Mouse (Mus musculus) kidney, adult 11 months (tissue): ENCODE results near the gene Zfp346.

Experiments used
- DNase-seq: peaks from one replicate; pipeline ENCODE4 v3.0.0; 2022

Gene Zfp346

DNA sequence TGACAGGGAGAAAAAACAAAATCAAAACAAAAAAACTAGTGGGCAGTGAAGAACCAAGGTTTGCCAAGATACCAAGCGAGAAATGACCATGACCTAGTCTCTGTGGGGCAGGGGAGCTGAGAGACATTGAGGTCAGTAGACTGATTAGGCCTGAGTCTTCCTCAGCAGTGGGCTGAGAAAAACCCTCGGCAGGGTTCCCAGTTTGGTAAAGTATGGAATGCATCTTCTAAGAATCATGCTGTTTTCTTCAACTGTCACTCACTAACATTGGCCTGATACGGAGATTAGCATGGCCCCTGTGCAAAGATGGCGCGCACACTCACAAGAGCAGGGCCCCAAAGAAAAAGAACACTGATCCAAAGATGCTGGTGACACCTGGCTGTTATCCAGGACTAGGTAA lies 48.8 kb downstream of the Zfp346 start:
- no peak for DNase-seq

- no peak for DNase-seq
These were observed 57.3 kb downstream of the Zfp346 start for GRCm38 (mm10) chr13:55162365-55162764.

- no peak for DNase-seq
These were observed 58.4 kb downstream of the Zfp346 start for GRCm38 (mm10) chr13:55163553-55163952.

DNA sequence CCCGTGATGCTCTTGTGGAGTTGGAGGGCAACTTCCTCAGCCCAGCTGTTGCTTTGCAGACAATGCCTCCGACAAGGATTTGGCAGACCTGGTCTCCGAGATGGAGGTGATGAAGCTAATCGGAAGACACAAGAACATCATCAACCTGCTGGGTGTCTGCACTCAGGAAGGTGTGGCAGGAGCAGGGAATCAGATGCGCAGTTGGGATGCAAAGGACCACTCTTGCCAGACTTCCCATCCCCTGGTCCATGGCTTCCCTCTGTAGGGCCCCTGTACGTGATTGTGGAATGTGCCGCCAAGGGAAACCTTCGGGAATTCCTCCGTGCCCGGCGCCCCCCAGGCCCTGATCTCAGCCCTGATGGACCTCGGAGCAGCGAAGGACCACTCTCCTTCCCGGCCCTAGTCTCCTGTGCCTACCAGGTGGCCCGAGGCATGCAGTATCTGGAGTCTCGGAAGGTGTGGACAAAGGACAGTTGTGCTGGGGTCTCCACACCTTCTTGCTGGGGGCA lies 60.8 kb downstream of the Zfp346 start:
- no peak for DNase-seq

DNA sequence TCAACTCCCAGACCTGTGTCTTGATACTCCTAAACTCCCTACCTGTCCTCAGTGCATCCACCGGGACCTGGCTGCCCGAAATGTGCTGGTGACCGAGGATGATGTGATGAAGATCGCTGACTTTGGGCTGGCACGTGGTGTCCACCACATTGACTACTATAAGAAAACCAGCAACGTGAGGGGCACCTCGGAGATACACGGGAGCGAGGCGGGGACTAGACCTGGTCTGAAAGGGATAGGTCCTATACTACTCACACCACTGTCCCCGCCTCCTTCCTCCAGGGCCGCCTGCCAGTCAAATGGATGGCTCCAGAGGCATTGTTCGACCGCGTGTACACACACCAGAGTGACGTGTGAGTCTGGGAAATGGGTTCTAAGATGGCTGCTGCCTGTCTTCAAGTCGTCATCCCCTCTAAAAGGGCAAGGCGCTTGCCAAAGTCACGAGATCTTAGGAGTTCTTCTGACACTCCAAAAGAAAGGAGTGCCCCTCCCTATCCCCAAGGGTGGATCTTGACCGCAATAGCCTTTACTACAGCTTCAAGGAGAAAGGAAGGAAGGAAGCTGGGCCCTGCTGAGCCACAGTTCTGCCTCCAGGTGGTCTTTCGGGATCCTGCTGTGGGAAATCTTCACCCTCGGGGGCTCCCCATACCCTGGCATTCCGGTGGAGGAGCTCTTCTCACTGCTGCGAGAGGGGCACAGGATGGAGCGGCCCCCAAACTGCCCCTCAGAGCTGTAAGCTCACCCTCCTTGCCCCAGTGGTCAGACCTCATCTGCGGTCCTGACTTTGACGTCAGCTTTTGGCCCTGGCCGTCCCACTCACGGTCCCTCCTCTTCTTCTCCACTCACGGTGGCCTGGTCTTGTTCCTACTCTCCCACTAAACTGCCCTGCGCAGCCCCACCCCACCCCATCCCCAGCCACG lies 62.0 kb downstream of the Zfp346 start:
- no peak for DNase-seq

DNA sequence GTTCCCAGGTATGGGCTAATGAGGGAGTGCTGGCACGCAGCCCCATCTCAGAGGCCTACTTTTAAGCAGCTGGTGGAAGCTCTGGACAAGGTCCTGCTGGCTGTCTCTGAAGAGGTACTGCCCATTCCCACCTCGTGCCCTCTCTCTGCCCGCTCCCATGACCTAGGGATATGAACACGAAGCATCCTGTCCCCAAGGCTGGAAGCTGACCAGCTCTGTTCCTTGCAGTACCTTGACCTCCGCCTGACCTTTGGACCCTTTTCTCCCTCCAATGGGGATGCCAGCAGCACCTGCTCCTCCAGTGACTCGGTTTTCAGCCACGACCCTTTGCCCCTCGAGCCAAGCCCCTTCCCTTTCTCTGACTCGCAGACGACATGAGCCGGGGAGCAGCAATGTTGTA lies 62.7 kb downstream of the Zfp346 start:
- peak; percentile 70 for DNase-seq

DNA sequence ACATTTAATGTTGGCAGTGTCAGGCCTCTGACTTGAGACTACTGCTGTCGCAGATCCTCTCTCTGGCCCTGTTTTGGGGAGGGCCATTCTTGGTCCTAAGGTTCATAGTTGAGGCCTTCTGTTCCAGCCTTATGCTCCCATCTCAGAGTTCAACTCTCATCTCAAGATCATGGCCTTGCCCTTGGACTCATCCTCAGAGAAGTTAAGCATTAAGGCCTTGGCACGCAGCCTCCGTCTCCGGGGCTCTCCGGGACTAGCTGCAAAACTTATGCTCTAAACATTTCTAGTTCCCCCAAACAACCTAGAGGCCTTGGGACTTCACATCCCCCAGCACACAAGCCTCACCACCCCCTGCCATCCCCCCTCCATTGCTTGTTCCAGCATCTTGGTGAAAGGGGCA lies 63.1 kb downstream of the Zfp346 start:
- DNase-seq: peak; percentile 69

DNA sequence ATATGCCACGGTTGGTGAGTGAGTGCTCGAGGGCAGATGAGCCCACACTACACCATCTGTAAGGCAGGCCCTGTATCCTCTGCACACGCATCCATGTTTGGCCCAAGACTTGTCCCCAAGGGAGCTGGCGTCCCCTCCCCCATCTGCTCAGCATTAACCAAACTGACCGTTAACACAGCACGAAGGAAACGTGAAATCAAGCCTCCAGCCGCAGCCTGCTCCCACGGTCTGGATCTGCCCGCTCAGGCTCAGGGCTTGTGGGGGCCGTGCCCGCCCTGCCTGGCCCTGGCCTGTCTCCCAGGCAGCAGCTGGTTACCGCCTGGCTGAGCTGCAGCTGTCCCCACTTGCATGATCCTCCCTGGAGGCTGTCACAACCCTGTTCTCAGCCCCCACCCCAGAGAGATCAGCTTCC lies 63.9 kb downstream of the Zfp346 start:
- peak; percentile 65 for DNase-seq

GRCm38 (mm10) chr13:55171517-55172335 lies 66.6 kb downstream of the Zfp346 start:
- DNase-seq: no peak

GRCm38 (mm10) chr13:55172336-55172770 lies 67.2 kb downstream of the Zfp346 start:
- DNase-seq: no peak

DNA sequence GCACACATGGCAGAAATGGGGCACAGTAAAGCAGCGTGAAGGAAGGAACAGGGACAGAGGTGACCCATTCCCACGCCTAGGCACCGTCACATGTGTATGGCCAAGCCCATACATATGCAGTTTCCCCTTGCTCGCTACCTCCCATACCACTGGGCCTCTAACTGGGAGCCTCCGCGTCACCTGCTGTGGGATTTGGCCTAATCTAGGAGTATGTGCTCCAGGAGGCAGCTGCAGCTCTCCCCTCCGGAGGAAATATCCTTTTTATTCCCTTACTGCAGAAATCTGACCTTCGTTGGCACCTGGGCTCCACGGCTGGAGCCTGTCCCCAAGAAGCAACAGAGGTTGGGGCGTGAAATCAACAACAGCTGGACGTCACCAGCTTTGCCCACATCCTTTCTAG lies 69.2 kb downstream of the Zfp346 start:
- no peak for DNase-seq

- no peak for DNase-seq
These were observed 71.2 kb downstream of the Zfp346 start for GRCm38 (mm10) chr13:55176265-55176664.

- no peak for DNase-seq
These were observed 72.9 kb downstream of the Zfp346 start for GRCm38 (mm10) chr13:55177903-55178496.

DNA sequence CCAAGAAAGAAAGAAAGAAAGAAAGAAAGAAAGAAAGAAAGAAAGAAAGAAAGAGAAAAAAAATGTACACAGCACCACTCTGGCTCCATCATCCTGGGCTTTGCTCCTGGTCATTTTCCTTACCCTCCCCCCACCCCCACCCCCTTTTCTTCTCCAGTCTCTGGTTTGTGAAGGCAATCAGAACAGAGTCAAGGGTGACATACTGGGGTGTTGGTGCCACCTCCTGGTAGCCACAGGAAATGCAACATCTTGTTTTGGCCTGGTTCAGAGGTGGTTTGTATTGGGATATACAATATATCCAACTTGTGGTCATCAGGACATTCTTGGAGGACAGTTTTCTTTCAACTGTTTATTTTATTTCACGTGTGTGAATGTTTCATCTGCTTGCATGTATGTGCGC lies 73.4 kb downstream of the Zfp346 start:
- DNase-seq: peak; percentile 74

GRCm38 (mm10) chr13:55179591-55179990 lies 74.5 kb downstream of the Zfp346 start:
- no peak for DNase-seq

GRCm38 (mm10) chr13:55181786-55182172 lies 76.7 kb downstream of the Zfp346 start:
- no peak for DNase-seq

GRCm38 (mm10) chr13:55182173-55182894 lies 77.2 kb downstream of the Zfp346 start:
- DNase-seq: peak; percentile 85

DNA sequence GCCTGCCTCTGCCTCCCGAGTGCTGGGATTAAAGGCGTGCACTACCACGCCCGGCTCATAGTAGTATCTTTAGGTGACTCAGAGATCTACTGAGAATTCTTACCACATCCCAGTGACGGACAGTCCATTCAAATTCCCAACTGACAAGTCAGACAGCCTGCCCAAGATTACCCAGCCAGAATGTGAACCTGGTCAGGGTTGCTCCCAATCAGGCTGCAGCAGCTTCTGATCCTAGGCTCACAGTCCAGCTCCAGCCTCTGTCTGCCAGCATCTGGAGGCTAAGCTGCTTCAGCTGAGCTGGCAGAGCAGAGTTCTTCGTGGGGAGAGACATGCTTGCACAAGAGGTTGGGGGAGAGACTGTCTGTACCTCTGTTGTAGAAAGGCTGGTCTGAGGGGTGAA lies 78.3 kb downstream of the Zfp346 start:
- no peak for DNase-seq
